Mouse (Mus musculus) kidney, embryonic 16.5 days (tissue): ENCODE results near the gene Gna13. TPM values are rescaled to one million over a fixed set of nuclear protein-coding genes. Genes with fewer than 3 reads are reported as not detected.

Source experiments
- ATAC-seq: fragments of 200-750 bp; cut with Nextera tagmentation; 2 replicates; pipeline ENCODE4 v1.8.0; 2017; ENCODE audit warnings: moderate TSS enrichment; ENCODE audit not compliant: low FRiP score, low TSS enrichment
- H3K27ac ChIP-seq: fragments of 300-500 bp; sonication (generic); 2 replicates; pipeline ENCODE4 v1.5.1; 2014; ENCODE audit warnings: low read length
- H3K27me3 ChIP-seq: fragments of 300-500 bp; sonication (generic); 2 replicates; pipeline ENCODE4 v1.6.1; 2014; ENCODE audit warnings: low read length, control low read depth, mixed read lengths; ENCODE audit not compliant: insufficient read depth
- H3K36me3 ChIP-seq: fragments of 300-500 bp; sonication (generic); 2 replicates; pipeline ENCODE4 v1.6.1; 2014; ENCODE audit warnings: low read length, control low read depth, mixed read lengths; ENCODE audit not compliant: insufficient read depth
- H3K4me1 ChIP-seq: fragments of 300-500 bp; sonication (generic); 2 replicates; pipeline ENCODE4 v1.6.1; 2014; ENCODE audit warnings: low read length, control low read depth, mixed read lengths; ENCODE audit not compliant: insufficient read depth
- H3K4me2 ChIP-seq: fragments of 300-500 bp; sonication (generic); replicated peaks from 2 replicates; pipeline ENCODE4 v1.6.1; 2014; ENCODE audit warnings: low read depth, low read length
- H3K4me3 ChIP-seq: fragments of 300-500 bp; sonication (generic); 2 replicates; pipeline ENCODE4 v1.5.1; 2014; ENCODE audit warnings: mild to moderate bottlenecking, low read length
- H3K9ac ChIP-seq: fragments of 300-500 bp; sonication (generic); replicated peaks from 2 replicates; pipeline ENCODE4 v1.6.1; 2014; ENCODE audit warnings: low read length
- H3K9me3 ChIP-seq: fragments of 300-500 bp; sonication (generic); 2 replicates; pipeline ENCODE4 v1.6.1; 2016; ENCODE audit warnings: low read length, control low read depth
- WGBS: fragments of 180-500 bp; shearing (Covaris S2); extraction: QIAGEN DNeasy Blood & Tissue Kit; methylation state at CpG from one replicate; pipeline ENCODE4 v1.1.7; 2014; 5-methylcytosine and 5-hydroxymethylcytosine counted together
- polyA plus RNA-seq: library from polyadenylated mRNA; unstranded; fragments of >200 nt; fragmentation: Nextera tagmentation; extraction: Ambion mirVana; gene quantifications from 2 replicates; pipeline ENCODE4 v1.2.1, GENCODE M21; 2015

Gna13 gene
- polyA plus RNA-seq, 1 experiment from 2014 or later: 22.0 TPM

DNA sequence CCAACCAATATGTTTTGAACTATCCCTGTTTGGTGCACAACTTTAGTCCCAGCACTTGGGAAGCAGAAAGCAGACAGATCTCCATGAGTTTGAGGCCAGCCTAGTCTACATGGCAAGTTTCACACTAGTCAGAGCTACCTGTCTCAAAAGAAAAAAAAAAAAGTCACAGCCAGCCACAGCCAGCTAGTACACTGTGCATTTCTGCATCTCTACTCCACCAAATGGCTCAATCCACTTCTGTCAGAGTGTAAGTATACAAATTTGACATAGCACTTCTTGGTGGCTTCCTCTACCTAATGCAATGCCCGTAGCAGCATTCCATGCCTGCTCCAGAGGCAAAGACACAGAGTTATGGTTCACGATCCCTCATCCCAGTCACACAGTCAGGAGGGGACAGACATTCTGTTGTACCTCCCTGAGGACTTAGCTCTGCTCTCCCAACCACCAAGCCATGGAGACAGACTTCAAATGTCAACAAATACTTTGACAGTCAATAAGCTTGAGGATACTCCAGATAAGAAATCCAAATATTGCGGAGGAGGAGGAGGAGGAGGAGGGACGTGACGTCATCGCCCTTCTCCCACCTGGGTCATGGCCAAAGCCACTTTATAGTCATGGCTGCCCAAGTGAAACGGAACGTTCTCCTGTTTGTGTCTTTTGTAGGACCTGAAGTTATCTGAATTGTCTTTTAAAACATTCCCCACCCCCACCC lies 54.2 kb downstream of the Gna13 start:
- no peak overlapping the region for H3K27ac ChIP-seq
- no peak for ATAC-seq
- no peak overlapping the region for H3K9ac ChIP-seq
- peaks cover 4% of the 10 kb centered on the region; the same call in 1 of the 2 replicates for H3K4me1 ChIP-seq
- WGBS: 56% methylated on average over 8 of the region's 8 CpGs
- no peak overlapping the region for H3K4me2 ChIP-seq
- H3K4me3 ChIP-seq: no peak overlapping the region
- H3K36me3 ChIP-seq: no peaks in the 10 kb centered on the region
- H3K9me3 ChIP-seq: no peaks in the 10 kb centered on the region
- no peaks in the 10 kb centered on the region for H3K27me3 ChIP-seq

DNA sequence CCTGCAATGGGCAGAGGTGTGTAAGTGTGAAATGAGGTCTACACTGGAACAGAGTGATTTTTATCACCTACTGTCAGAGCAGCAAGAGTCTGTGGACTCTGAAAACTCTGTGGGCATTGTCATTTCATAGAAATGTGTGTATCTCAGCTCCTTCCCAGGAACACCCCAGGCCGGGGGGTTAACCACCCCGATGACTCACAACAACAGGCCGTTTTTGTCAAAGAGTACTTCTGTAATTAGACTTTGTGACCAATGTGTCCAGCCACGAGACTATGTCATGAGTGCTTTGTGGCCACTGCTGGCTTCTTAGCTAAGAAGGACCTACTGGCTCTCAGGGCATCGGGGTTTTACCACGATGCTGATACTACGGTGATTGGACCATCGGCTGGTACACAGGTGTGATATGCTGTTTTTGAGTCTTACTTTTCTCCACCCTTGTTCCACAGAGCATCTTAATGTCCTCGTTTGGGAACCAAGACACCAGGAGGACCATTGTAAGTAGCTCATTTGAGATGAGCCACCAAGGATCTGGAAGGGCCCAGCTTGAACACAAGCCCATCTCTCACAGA lies 54.9 kb downstream of the Gna13 start:
- Histone ChIP-seq H3K36me3 (no peaks in the 10 kb centered on the region), H3K9me3 (no peaks in the 10 kb centered on the region; the same call in 1 of the 2 replicates), H3K4me1 (peaks cover 4% of the 10 kb centered on the region; the same call in 1 of the 2 replicates), H3K27me3 (no peaks in the 10 kb centered on the region), H3K27ac (no peak overlapping the region), H3K4me3 (no peak overlapping the region), H3K4me2 (no peak overlapping the region), H3K9ac (no peak overlapping the region)
- no peak for ATAC-seq
- WGBS: 84% methylated on average over 9 of the region's 9 CpGs

DNA sequence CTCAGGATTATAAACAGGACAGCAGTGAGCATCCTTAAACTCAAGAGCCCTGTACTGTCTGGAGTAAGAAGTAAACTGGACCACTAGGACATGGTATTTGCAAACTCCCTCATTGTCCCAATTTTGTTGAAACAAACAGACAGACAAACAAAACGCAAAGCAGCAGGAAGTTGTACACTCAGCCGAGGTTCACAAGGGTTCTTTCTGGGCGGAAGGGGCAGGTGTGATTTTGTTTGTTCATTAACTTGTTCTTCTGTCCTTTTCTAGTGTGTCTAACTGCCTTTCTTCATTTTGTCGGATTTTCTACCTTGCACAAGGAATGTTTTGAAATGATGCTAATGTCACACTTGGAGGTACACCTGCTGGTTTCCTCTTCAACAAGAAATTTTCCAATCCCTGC lies 56.8 kb downstream of the Gna13 start:
- 48% methylated on average over 4 of the region's 4 CpGs for WGBS
- Histone ChIP-seq H3K9ac (no peak overlapping the region), H3K9me3 (no peaks in the 10 kb centered on the region; the same call in 1 of the 2 replicates), H3K36me3 (no peaks in the 10 kb centered on the region), H3K27me3 (no peaks in the 10 kb centered on the region), H3K4me2 (peak overlapping the region; percentile 42), H3K4me3 (no peak overlapping the region), H3K4me1 (peaks cover 4% of the 10 kb centered on the region; the same call in 1 of the 2 replicates), H3K27ac (no peak overlapping the region)
- ATAC-seq: no peak

DNA sequence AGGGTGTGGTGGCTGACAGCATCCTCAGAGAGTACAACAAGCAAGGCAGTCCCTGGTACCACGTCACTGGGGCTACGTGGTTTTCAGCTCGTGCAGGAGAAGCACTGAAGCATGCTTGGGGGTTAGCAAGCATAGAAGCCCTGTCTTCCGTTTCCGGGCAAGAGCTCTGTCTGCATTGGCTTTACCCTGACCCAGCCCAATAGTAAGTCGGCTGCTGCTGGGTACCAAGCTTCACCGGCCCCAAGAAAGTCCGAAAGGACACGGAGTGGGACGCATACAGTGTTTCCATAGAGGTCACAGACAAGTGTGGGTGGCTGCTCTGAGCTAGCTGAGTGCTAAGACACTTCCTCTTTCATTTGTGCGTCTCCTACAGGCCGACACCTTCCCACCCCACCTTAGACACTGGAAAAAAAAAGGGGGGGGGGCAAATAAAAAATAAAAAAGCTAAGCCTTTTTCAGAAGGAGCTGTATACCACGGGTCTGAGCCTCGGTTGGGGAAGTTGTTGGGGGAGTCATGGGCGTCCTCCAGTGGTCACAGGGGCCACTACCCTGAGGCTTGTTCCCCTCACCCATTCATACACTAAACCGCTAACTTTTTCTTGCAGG lies 57.4 kb downstream of the Gna13 start:
- ATAC-seq: peak; percentile 64
- 46% methylated on average over 16 of the region's 16 CpGs for WGBS
- H3K9ac ChIP-seq: 0 out of 2 replicates have a peak overlapping the region, but pooled peaks have one; percentile 17
- 0 out of 2 replicates have a peak overlapping the region, but pooled peaks have one; percentile 4 for H3K4me3 ChIP-seq
- no peak overlapping the region for H3K27ac ChIP-seq
- H3K4me2 ChIP-seq: peak overlapping the region; percentile 42
- H3K36me3 ChIP-seq: no peaks in the 10 kb centered on the region
- H3K27me3 ChIP-seq: no peaks in the 10 kb centered on the region
- peaks cover 4% of the 10 kb centered on the region; the same call in 1 of the 2 replicates for H3K4me1 ChIP-seq
- no peaks in the 10 kb centered on the region; the same call in 1 of the 2 replicates for H3K9me3 ChIP-seq

DNA sequence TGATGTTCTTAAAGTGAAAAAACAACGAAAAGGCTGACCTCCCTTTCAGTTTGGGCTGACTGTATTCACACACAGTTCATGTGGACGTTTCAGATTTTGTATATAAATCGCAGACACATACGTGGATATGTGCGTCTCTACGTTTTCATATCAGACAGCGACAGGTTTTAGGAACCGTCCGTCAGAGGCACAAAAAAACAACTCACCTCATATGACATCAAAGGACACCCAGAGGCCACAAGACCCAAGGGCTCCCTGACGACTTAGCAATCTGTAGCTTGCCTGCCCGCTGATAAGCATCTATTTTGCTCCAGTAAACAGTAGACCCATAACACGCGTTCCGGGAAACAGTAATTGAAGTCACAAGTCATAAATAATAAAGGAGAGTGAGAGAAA lies 57.9 kb downstream of the Gna13 start:
- Histone ChIP-seq H3K27ac (no peak overlapping the region), H3K9me3 (no peaks in the 10 kb centered on the region; the same call in 1 of the 2 replicates), H3K4me1 (peaks cover 4% of the 10 kb centered on the region; the same call in 1 of the 2 replicates), H3K9ac (0 out of 2 replicates have a peak overlapping the region, but pooled peaks have one; percentile 17), H3K4me2 (0 out of 2 replicates have a peak overlapping the region, but pooled peaks have one; percentile 42), H3K4me3 (no peak overlapping the region), H3K36me3 (no peaks in the 10 kb centered on the region), H3K27me3 (no peaks in the 10 kb centered on the region)
- ATAC-seq: no peak
- 75% methylated on average over 14 of the region's 14 CpGs for WGBS

DNA sequence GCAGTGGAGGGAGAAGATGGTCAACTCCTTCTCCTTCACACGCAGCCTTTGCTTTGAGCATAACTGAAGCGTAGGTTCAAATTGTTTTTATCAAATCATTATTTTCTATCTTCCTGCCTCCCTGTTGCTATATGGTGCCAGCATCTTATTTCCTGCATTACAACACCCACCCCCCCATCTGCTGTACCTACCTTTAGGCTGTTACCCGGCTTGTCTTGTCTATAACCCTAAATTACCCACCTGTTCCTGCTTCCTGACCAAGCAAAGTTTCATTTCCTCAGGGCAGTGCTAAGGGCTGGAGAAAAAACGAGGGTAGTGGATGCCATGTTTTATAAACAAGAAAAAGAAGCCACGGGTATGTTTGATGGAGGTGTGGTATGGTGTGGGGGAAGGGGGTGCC lies 58.6 kb downstream of the Gna13 start:
- Histone ChIP-seq H3K27me3 (no peaks in the 10 kb centered on the region), H3K4me1 (peaks cover 4% of the 10 kb centered on the region; the same call in 1 of the 2 replicates), H3K27ac (no peak overlapping the region), H3K4me3 (no peak overlapping the region), H3K36me3 (no peaks in the 10 kb centered on the region), H3K4me2 (no peak overlapping the region), H3K9me3 (no peaks in the 10 kb centered on the region; the same call in 1 of the 2 replicates), H3K9ac (no peak overlapping the region)
- no peak for ATAC-seq
- 79% methylated on average over 5 of the region's 5 CpGs for WGBS

DNA sequence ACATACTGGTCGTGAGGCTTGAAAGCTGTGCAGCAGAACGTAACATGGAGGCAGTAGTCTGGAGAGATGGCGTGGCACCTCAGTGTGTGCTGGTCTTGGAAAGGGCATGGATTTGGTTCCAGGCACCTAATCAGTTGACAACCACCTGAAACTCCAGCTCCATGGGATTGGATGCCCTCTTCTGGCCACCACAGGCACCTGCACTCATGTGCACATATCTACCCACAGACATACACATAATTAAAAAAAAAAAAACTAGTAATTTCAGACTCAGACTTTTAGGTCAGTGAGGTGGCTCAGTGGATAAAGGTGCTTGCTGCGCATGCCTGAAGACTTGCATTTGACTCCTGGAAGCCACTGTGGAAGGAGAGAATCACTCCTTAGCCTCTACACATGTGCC lies 59.6 kb downstream of the Gna13 start:
- no peak overlapping the region for H3K4me2 ChIP-seq
- H3K27ac ChIP-seq: no peak overlapping the region
- no peaks in the 10 kb centered on the region for H3K36me3 ChIP-seq
- peaks cover 11% of the 10 kb centered on the region for H3K4me1 ChIP-seq
- no peak overlapping the region for H3K9ac ChIP-seq
- H3K9me3 ChIP-seq: no peaks in the 10 kb centered on the region; the same call in 1 of the 2 replicates
- 98% methylated on average over 4 of the region's 4 CpGs for WGBS
- no peak for ATAC-seq
- no peak overlapping the region for H3K4me3 ChIP-seq
- H3K27me3 ChIP-seq: no peaks in the 10 kb centered on the region

DNA sequence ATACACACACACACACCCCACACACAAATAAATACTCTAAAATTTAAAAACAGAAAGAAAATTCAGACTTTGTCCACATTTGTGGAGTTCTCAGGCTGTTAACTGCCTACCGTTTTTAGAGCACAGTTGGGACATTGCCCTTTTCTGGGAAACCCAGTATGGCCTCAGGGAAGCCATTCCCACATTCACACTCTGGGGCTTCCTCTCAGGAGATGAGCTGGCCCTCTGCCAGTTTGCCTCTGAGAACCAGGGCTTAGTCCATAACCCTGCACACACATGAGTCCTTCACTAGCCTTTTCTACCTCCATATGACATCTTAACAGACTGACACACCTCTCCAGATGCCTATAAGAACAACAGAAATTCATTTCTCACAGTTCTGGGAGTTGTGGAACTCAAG lies 60.7 kb downstream of the Gna13 start:
- H3K36me3 ChIP-seq: 0 out of 2 replicates have a peak, but pooled peaks cover 2% of the 10 kb centered on the region
- WGBS: 42% methylated on average over 1 of the region's 1 CpGs
- no peak overlapping the region for H3K9ac ChIP-seq
- H3K4me3 ChIP-seq: no peak overlapping the region
- H3K9me3 ChIP-seq: no peaks in the 10 kb centered on the region; the same call in 1 of the 2 replicates
- no peak overlapping the region for H3K27ac ChIP-seq
- ATAC-seq: no peak
- no peaks in the 10 kb centered on the region for H3K27me3 ChIP-seq
- H3K4me1 ChIP-seq: peaks cover 11% of the 10 kb centered on the region
- no peak overlapping the region for H3K4me2 ChIP-seq

DNA sequence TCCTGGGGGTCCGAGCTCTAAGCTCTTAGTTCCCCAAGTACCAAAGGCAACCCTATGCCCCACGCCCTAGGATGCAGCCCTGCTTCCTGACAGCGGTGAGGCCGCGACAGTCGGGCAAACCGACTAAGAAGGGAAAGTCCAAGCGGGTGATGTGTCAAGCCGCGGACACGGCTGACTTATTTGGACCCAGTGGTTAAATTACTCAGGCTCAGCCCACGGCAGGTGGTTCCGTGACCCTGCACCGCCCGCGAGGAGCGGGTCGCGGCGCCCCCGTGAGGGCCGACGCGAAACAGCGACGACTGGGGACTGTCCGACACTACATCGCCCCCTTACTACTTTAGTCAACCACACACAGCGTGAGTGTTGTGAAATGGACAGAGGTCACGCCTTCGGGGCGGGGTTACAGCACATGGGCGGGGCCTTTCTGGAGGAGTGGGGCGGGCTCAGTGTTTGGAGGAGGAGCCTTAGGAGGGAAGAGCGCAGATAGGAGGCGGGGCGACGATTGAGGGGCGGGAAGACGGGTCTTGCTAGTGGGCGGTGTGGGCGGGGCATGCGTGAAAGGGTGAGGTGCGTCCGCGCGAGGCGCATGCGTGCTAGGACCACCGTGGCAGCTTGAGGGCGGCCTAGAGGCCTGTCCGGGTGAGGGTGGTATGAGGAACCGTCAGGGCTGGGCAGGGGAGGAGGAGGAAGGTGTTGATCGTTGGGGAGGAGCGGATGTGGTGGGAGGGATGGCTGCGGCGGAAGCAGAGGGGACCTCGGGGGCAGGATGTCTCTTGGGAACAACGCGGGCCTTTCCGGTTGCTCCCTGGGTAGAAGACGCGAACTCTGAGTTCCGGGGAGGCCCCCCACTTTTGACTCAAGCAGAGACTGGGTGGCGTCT lies 63.0 kb downstream of the Gna13 start, which contains the start of gene Amz2:
Gene Amz2, plus strand, starts transcription at position 555 of the 880 bp plus-strand sequence.
- H3K4me1 ChIP-seq: peaks cover 7% of the 10 kb centered on the region
- H3K4me2 ChIP-seq: peak within 1 kb of the TSS; percentile 75
- no peaks in the 10 kb centered on the region for H3K27me3 ChIP-seq
- peak within 1 kb of the TSS; percentile 77 for H3K9ac ChIP-seq
- peaks cover 21% of the 10 kb centered on the region for H3K36me3 ChIP-seq
- H3K27ac ChIP-seq: peak within 1 kb of the TSS; percentile 90
- H3K9me3 ChIP-seq: no peaks in the 10 kb centered on the region; the same call in 1 of the 2 replicates
- ATAC-seq: peak; percentile 97
- peak within 1 kb of the TSS; percentile 71 for H3K4me3 ChIP-seq
- WGBS: under 1% methylated on average over 64 of the region's 65 CpGs
